Mouse (Mus musculus) heart, embryonic 11.5 days (tissue): ENCODE results near the gene Gm21974. TPM values are rescaled to one million over a fixed set of nuclear protein-coding genes. Genes with fewer than 3 reads are reported as not detected.
"Not testable (repeated sequence)": the region's sequence is repeated elsewhere in the genome, so short reads cannot be mapped to it uniquely, and the experiment has no call there.

ENCODE experiments used
- ATAC-seq: fragments of 200-750 bp; cut with Nextera tagmentation; replicated peaks from 2 replicates; pipeline ENCODE4 v1.8.0; 2017; ENCODE audit warnings: moderate library complexity; ENCODE audit not compliant: insufficient number of reproducible peaks, low FRiP score, low TSS enrichment
- H3K27ac ChIP-seq: fragments of 300-500 bp; sonication (generic); 2 replicates; pipeline ENCODE4 v1.5.1; 2014; ENCODE audit warnings: mild to moderate bottlenecking, low read depth, low read length
- H3K27me3 ChIP-seq: fragments of 300-500 bp; sonication (generic); 2 replicates; pipeline ENCODE4 v1.6.1; 2014; ENCODE audit warnings: mild to moderate bottlenecking, low read length, mixed read lengths; ENCODE audit not compliant: control insufficient read depth, insufficient read depth
- H3K36me3 ChIP-seq: fragments of 300-500 bp; sonication (generic); 2 replicates; pipeline ENCODE4 v1.6.1; 2014; ENCODE audit warnings: mild to moderate bottlenecking, low read length, moderate library complexity, mixed read lengths; ENCODE audit not compliant: control insufficient read depth, insufficient read depth
- H3K4me1 ChIP-seq: fragments of 300-500 bp; sonication (generic); 2 replicates; pipeline ENCODE4 v1.6.1; 2014; ENCODE audit warnings: low read length; ENCODE audit not compliant: control insufficient read depth, insufficient read depth
- H3K4me2 ChIP-seq: fragments of 300-500 bp; sonication (generic); 2 replicates; pipeline ENCODE4 v1.6.1; 2014; ENCODE audit warnings: mild to moderate bottlenecking, moderate library complexity
- H3K4me3 ChIP-seq: fragments of 300-500 bp; sonication (generic); 2 replicates; pipeline ENCODE4 v1.5.1; 2014; ENCODE audit warnings: low read depth, low read length
- H3K9ac ChIP-seq: fragments of 300-500 bp; sonication (generic); 2 replicates; pipeline ENCODE4 v1.6.1; 2014; ENCODE audit warnings: mild to moderate bottlenecking, low read depth, low read length, moderate library complexity
- H3K9me3 ChIP-seq: fragments of 300-500 bp; sonication (generic); replicated peaks from 2 replicates; pipeline ENCODE4 v1.6.1; 2016; ENCODE audit warnings: low read length; ENCODE audit not compliant: control insufficient read depth
- WGBS: fragments of 180-500 bp; shearing (Covaris S2); extraction: QIAGEN DNeasy Blood & Tissue Kit; methylation state at CpG from one replicate; pipeline ENCODE4 v1.1.7; 2014; ENCODE audit not compliant: insufficient replicate concordance; 5-methylcytosine and 5-hydroxymethylcytosine counted together
- polyA plus RNA-seq: library from polyadenylated mRNA; unstranded; fragments of >200 nt; fragmentation: Nextera tagmentation; extraction: Ambion mirVana; gene quantifications from 2 replicates; pipeline ENCODE4 v1.2.1, GENCODE M21; 2014

Gene Gm21974
- not detected in 2 replicates for polyA plus RNA-seq

DNA sequence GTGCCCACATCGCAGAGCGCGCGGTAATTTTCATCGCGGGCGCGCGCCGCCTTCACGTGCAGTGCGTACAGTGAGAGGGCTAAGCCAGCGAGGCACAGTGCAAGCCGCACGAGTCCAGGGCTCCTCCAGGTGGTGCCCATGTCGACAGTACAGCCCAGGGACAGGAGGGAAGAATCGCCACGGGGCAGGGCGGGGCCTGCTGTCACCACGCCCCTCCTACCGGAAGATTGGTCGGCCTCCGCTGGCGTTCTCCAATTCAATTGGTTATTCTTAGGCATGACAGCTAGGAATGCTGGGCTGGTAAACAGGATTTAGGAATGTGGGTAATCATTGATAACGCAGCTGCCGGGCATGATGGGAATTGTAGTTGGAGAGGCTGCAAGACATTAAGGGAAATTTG lies at the start of gene Gm21974, which contains the start of gene Vkorc1:
Gene Gm21974 (minus strand): TSS at position 13 of the 400 bp plus-strand sequence.
Gene Vkorc1 (minus strand): TSS at position 176 of the 400 bp plus-strand sequence.
- Histone ChIP-seq H3K4me1 (peaks cover 10% of the 10 kb centered on the region; the same call in 1 of the 2 replicates), H3K4me2 (peak within 1 kb of the TSS; percentile 92), H3K4me3 (peak within 1 kb of the TSS; percentile 56), H3K9ac (peak within 1 kb of the TSS; percentile 73), H3K27me3 (no peaks in the 10 kb centered on the region), H3K27ac (peak within 1 kb of the TSS; percentile 84), H3K9me3 (no peaks in the 10 kb centered on the region), H3K36me3 (no peaks in the 10 kb centered on the region)
- 0% methylated on average over 26 of the region's 26 CpGs for WGBS
- ATAC-seq = peak; percentile 93

GRCm38 (mm10) chr7:127944614-127945013 lies 49.4 kb upstream of the Gm21974 start:
- 7% methylated on average over 23 of the region's 23 CpGs for WGBS
- Histone ChIP-seq H3K9me3 (no peaks in the 10 kb centered on the region), H3K27ac (no peak overlapping the region), H3K4me1 (peaks cover 5% of the 10 kb centered on the region; the same call in 1 of the 2 replicates), H3K36me3 (no peaks in the 10 kb centered on the region), H3K4me2 (peak overlapping the region; percentile 57), H3K4me3 (peak overlapping the region; percentile 21; the same call in 1 of the 2 replicates), H3K9ac (0 out of 2 replicates have a peak overlapping the region, but pooled peaks have one; percentile 24), H3K27me3 (peaks cover 30% of the 10 kb centered on the region)
- no peak for ATAC-seq

DNA sequence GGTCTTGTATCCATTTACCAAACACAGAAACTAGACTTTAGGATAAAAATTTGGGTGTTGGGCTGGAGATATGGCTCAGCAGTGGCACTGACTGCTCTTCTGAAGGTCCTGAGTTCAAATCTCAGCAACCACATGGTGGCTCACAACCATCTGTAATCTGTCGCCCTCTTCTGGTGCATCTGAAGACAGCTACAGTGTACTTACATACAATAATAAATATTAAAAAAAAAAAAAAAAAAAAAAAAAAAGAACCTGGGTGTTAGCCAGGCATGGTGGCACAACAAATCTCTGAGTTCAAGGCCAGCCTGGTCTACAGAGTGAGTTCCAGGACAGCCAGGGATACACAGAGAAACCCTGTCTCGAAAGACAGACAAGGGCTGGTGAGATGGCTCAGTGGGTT lies 46.8 kb upstream of the Gm21974 start:
- WGBS = 53% methylated on average over 2 of the region's 2 CpGs

GRCm38 (mm10) chr7:127936216-127936884 lies 41.1 kb upstream of the Gm21974 start:
- Histone ChIP-seq H3K9me3 (no peaks in the 10 kb centered on the region), H3K27ac (no peak overlapping the region), H3K9ac (peak overlapping the region; percentile 85), H3K27me3 (no peaks in the 10 kb centered on the region), H3K4me3 (peak overlapping the region; percentile 65), H3K36me3 (no peaks in the 10 kb centered on the region), H3K4me1 (peaks cover 5% of the 10 kb centered on the region; the same call in 1 of the 2 replicates), H3K4me2 (peak overlapping the region; percentile 96)
- no peak for ATAC-seq
- WGBS = 53% methylated on average over 18 of the region's 18 CpGs

More for the DNA sequence above, 46.8 kb upstream of the Gm21974 start:
- peaks cover 30% of the 10 kb centered on the region for H3K27me3 ChIP-seq
- H3K9me3 ChIP-seq, H3K36me3 ChIP-seq, H3K4me3 ChIP-seq, H3K27ac ChIP-seq, H3K4me1 ChIP-seq, ATAC-seq, H3K4me2 ChIP-seq, H3K9ac ChIP-seq: not testable (repeated sequence)

GRCm38 (mm10) chr7:127935748-127936159 lies 40.5 kb upstream of the Gm21974 start:
- Histone ChIP-seq H3K27ac (0 out of 2 replicates have a peak overlapping the region, but pooled peaks have one; percentile 35), H3K36me3 (no peaks in the 10 kb centered on the region), H3K4me3 (peak overlapping the region; percentile 65), H3K4me2 (peak overlapping the region; percentile 96), H3K27me3 (no peaks in the 10 kb centered on the region), H3K4me1 (peaks cover 5% of the 10 kb centered on the region; the same call in 1 of the 2 replicates), H3K9ac (peak overlapping the region; percentile 85), H3K9me3 (no peaks in the 10 kb centered on the region)
- ATAC-seq = peak; percentile 41
- under 1% methylated on average over 38 of the region's 38 CpGs for WGBS

GRCm38 (mm10) chr7:127935028-127935722 lies 39.9 kb upstream of the Gm21974 start:
- 7% methylated on average over 32 of the region's 32 CpGs for whole genome bisulfite sequencing
- peak overlapping the region; percentile 85 for H3K9ac ChIP-seq
- no peak overlapping the region for H3K27ac ChIP-seq
- H3K9me3 ChIP-seq = no peaks in the 10 kb centered on the region
- peak; percentile 92 for ATAC-seq
- no peaks in the 10 kb centered on the region for H3K36me3 ChIP-seq
- H3K27me3 ChIP-seq = 0 out of 2 replicates have a peak, but pooled peaks cover 3% of the 10 kb centered on the region
- H3K4me1 ChIP-seq = peaks cover 5% of the 10 kb centered on the region; the same call in 1 of the 2 replicates
- H3K4me3 ChIP-seq = peak overlapping the region; percentile 65
- H3K4me2 ChIP-seq = peak overlapping the region; percentile 96

DNA sequence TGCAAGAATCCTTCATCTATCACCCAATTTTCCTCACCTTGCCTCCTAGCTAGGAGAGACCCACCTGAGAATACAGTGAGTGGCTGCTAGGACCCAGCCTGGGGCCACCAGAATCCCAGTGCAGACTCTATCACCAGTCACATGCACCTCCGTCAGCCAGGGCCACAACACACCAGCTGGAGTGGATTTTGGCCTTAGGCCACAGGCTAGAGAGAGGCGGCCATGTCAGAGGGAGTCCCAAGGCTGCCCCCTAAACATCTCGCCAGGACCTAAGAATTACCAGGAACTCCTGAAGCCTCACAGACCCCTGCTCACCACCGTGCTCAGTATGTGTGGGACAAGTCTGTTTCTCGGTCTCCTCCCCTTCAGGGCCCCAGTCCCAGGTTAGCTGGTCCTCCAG lies 38.8 kb upstream of the Gm21974 start:
- H3K9me3 ChIP-seq = no peaks in the 10 kb centered on the region
- WGBS = 78% methylated on average over 5 of the region's 5 CpGs
- H3K36me3 ChIP-seq = no peaks in the 10 kb centered on the region
- no peak for ATAC-seq
- peaks cover 8% of the 10 kb centered on the region; the same call in 1 of the 2 replicates for H3K27me3 ChIP-seq
- H3K4me1 ChIP-seq = peaks cover 7% of the 10 kb centered on the region; the same call in 1 of the 2 replicates
- no peak overlapping the region for H3K9ac ChIP-seq
- no peak overlapping the region for H3K27ac ChIP-seq
- H3K4me2 ChIP-seq = no peak overlapping the region
- no peak overlapping the region for H3K4me3 ChIP-seq

- ATAC-seq = no peak
- Histone ChIP-seq H3K9me3 (no peaks in the 10 kb centered on the region), H3K4me3 (no peak overlapping the region), H3K27me3 (peaks cover 17% of the 10 kb centered on the region), H3K4me1 (peaks cover 7% of the 10 kb centered on the region; the same call in 1 of the 2 replicates), H3K4me2 (no peak overlapping the region), H3K9ac (no peak overlapping the region), H3K27ac (no peak overlapping the region), H3K36me3 (no peaks in the 10 kb centered on the region)
- 23% methylated on average over 13 of the region's 13 CpGs for WGBS
These were observed 37.2 kb upstream of the Gm21974 start for GRCm38 (mm10) chr7:127932273-127933031.
